Mouse (Mus musculus) adrenal gland, postnatal 10 days (tissue): ENCODE results near the gene Espnl. TPM values are rescaled to one million over a fixed set of nuclear protein-coding genes. Genes with fewer than 3 reads are reported as not detected.

Experiments
- DNase-seq: peaks from one replicate; pipeline ENCODE4 v3.0.0; 2021; ENCODE audit warnings: mixed read lengths
- total RNA-seq, 2 experiments: library from RNA; stranded (reverse); gene quantifications; 2 replicates each; pipeline ENCODE4 v1.2.3; 2021

Espnl gene
- total RNA-seq, 2 experiments from 2014 or later = 0.09 TPM; not detected in 1

DNA sequence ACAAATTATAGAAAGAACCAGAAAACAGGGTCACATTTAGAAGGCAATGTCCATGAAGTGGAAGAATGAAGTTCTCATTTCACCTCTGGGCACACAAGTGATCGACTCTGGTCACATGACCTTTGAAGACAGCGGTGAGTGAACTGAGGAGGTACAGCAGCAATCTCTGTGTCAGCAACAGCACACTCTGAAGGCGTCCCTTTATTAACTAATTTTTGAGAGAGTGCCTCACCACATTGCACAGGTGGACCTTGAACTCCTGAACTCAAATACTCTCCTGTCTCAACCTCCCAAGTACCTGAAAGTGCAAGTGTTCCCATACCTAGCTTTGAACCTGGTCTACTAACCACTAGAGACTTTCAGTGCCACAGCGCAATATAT lies 59.2 kb downstream of the Espnl start:
- no peak for DNase-seq

- DNase-seq = no peak
Observed at GRCm38 (mm10) chr1:91390369-91390768, 68.5 kb downstream of the Espnl start.

DNA sequence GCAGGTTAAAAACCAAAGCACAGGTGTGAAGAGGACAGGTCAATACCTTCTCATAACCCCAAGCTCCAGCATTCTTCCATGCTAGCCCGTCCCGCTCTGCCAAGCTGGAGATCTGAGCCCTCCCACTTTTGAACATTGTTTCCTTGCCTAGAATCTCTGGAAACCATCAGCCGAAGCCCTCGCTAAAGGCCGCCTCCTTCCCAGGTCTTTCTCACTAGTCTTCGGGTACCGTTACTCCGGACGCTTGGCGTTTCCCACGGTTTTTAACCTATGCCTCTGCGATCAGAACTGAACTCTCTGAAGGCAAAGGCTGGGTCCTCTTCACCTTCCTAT lies 76.0 kb downstream of the Espnl start:
- peak; percentile 33 for DNase-seq

Other genes with a start within 250 kb of the Espnl start
- under 1 TPM; 0.21 to 0.30 TPM for gene Rbm44, start 177.0 kb upstream of the Espnl start, total RNA-seq
- gene Ramp1, start 142.3 kb upstream of the Espnl start, total RNA-seq = 10 to 100 TPM in 1 of 2 experiments, 1 to 10 TPM in 1; 8.3 to 11.3 TPM
- gene Ube2f, start 71.8 kb upstream of the Espnl start, total RNA-seq = 10 to 100 TPM; 59.2 to 61.7 TPM
- gene Scly, start 23.7 kb upstream of the Espnl start, total RNA-seq = 10 to 100 TPM; 22.8 to 23.4 TPM
- gene Klhl30, start 28.9 kb downstream of the Espnl start, total RNA-seq = 1 to 10 TPM; 2.1 to 5.8 TPM
- 1 to 10 TPM; 1.0 to 2.2 TPM for gene Erfe, start 44.4 kb downstream of the Espnl start, total RNA-seq
- gene Ilkap, start 76.7 kb downstream of the Espnl start, total RNA-seq = 10 to 100 TPM; 82.9 to 83.7 TPM
- gene Hes6, start 92.0 kb downstream of the Espnl start, total RNA-seq = 100 to 1,000 TPM in 1 of 2 experiments, 10 to 100 TPM in 1; 49.5 to 137 TPM
- 10 to 100 TPM; 15.6 to 37.9 TPM for gene Per2, start 137.2 kb downstream of the Espnl start, total RNA-seq
- 1 to 10 TPM; 8.0 to 9.1 TPM for gene Traf3ip1, start 172.6 kb downstream of the Espnl start, total RNA-seq
- gene Asb1, start 218.5 kb downstream of the Espnl start, total RNA-seq = 10 to 100 TPM; 18.3 to 19.9 TPM